Mouse (Mus musculus) kidney, embryonic 15.5 days (tissue): ENCODE data around the gene Inpp4a. TPM values are rescaled to one million over a fixed set of nuclear protein-coding genes. Genes with fewer than 3 reads are reported as not detected.

ENCODE experiments used
- ATAC-seq: fragments of 200-750 bp; cut with Nextera tagmentation; replicated peaks from 2 replicates; pipeline ENCODE4 v1.8.0; 2017; ENCODE audit warnings: moderate TSS enrichment; ENCODE audit not compliant: low FRiP score
- H3K27ac ChIP-seq: fragments of 300-500 bp; sonication (generic); 2 replicates; pipeline ENCODE4 v1.5.1; 2015; ENCODE audit warnings: mild to moderate bottlenecking, inconsistent platforms
- H3K27me3 ChIP-seq: fragments of 300-500 bp; sonication (generic); 2 replicates; pipeline ENCODE4 v1.6.1; 2015; ENCODE audit warnings: inconsistent platforms
- H3K36me3 ChIP-seq: fragments of 300-500 bp; sonication (generic); 2 replicates; pipeline ENCODE4 v1.6.1; 2015; ENCODE audit warnings: inconsistent platforms
- H3K4me1 ChIP-seq: fragments of 300-500 bp; sonication (generic); 2 replicates; pipeline ENCODE4 v1.6.1; 2015; ENCODE audit warnings: inconsistent platforms
- H3K4me2 ChIP-seq: fragments of 300-500 bp; sonication (generic); 2 replicates; pipeline ENCODE4 v1.6.1; 2015; ENCODE audit warnings: moderate library complexity, mild to moderate bottlenecking, inconsistent platforms
- H3K4me3 ChIP-seq: fragments of 300-500 bp; sonication (generic); replicated peaks from 2 replicates; pipeline ENCODE4 v1.5.1; 2015; ENCODE audit warnings: mild to moderate bottlenecking, inconsistent platforms
- H3K9ac ChIP-seq: fragments of 300-500 bp; sonication (generic); 2 replicates; pipeline ENCODE4 v1.6.1; 2015; ENCODE audit warnings: mild to moderate bottlenecking, inconsistent platforms
- H3K9me3 ChIP-seq: fragments of 300-500 bp; sonication (generic); replicated peaks from 2 replicates; pipeline ENCODE4 v1.6.1; 2016; ENCODE audit warnings: inconsistent platforms
- WGBS: fragments of 180-500 bp; shearing (Covaris S2); methylation state at CpG from one replicate; pipeline ENCODE4 v1.1.7; 2015; ENCODE audit warnings: mixed read lengths; 5-methylcytosine and 5-hydroxymethylcytosine counted together
- polyA plus RNA-seq: library from polyadenylated mRNA; unstranded; fragments of >200 nt; fragmentation: Nextera tagmentation; extraction: Ambion mirVana; gene quantifications from 2 replicates; pipeline ENCODE4 v1.2.1, GENCODE M21; 2015

Gene Inpp4a
- polyA plus RNA-seq, 1 experiment from 2014 or later, result 20.5 TPM

- no peak for ATAC-seq
- no peak overlapping the region for H3K4me2 ChIP-seq
These were observed 27.6 kb downstream of the Inpp4a start for GRCm38 (mm10) chr1:37327311-37327710.

GRCm38 (mm10) chr1:37329132-37329531 is 29.5 kb downstream of the Inpp4a start:
- WGBS, result 95% methylated on average over 3 of the region's 3 CpGs
- Histone ChIP-seq H3K4me1 (peaks cover 17% of the 10 kb centered on the region), H3K36me3 (no peaks in the 10 kb centered on the region), H3K27ac (no peak overlapping the region), H3K4me3 (no peak overlapping the region), H3K27me3 (no peaks in the 10 kb centered on the region), H3K4me2 (no peak overlapping the region), H3K9ac (no peak overlapping the region), H3K9me3 (no peaks in the 10 kb centered on the region)
- no peak for ATAC-seq

More at GRCm38 (mm10) chr1:37327311-37327710, 27.6 kb downstream of the Inpp4a start:
- H3K4me3 ChIP-seq, result no peak overlapping the region
- no peak overlapping the region for H3K27ac ChIP-seq
- H3K36me3 ChIP-seq, result no peaks in the 10 kb centered on the region
- WGBS, result 52% methylated on average over 4 of the region's 4 CpGs
- H3K4me1 ChIP-seq, result peaks cover 15% of the 10 kb centered on the region
- H3K9me3 ChIP-seq, result no peaks in the 10 kb centered on the region
- H3K9ac ChIP-seq, result no peak overlapping the region
- H3K27me3 ChIP-seq, result no peaks in the 10 kb centered on the region

GRCm38 (mm10) chr1:37329831-37330230 is 30.2 kb downstream of the Inpp4a start:
- Histone ChIP-seq H3K27ac (no peak overlapping the region), H3K27me3 (no peaks in the 10 kb centered on the region), H3K4me1 (peaks cover 15% of the 10 kb centered on the region), H3K4me3 (no peak overlapping the region), H3K4me2 (no peak overlapping the region), H3K9me3 (no peaks in the 10 kb centered on the region), H3K36me3 (no peaks in the 10 kb centered on the region), H3K9ac (no peak overlapping the region)
- 90% methylated on average over 4 of the region's 4 CpGs for WGBS
- ATAC-seq, result no peak

GRCm38 (mm10) chr1:37332756-37333155 is 33.1 kb downstream of the Inpp4a start:
- Histone ChIP-seq H3K4me2 (no peak overlapping the region), H3K4me1 (peaks cover 29% of the 10 kb centered on the region), H3K36me3 (no peaks in the 10 kb centered on the region), H3K27ac (no peak overlapping the region), H3K27me3 (no peaks in the 10 kb centered on the region), H3K9me3 (no peaks in the 10 kb centered on the region), H3K9ac (no peak overlapping the region), H3K4me3 (no peak overlapping the region)
- WGBS, result 77% methylated on average over 3 of the region's 3 CpGs
- ATAC-seq, result no peak

DNA sequence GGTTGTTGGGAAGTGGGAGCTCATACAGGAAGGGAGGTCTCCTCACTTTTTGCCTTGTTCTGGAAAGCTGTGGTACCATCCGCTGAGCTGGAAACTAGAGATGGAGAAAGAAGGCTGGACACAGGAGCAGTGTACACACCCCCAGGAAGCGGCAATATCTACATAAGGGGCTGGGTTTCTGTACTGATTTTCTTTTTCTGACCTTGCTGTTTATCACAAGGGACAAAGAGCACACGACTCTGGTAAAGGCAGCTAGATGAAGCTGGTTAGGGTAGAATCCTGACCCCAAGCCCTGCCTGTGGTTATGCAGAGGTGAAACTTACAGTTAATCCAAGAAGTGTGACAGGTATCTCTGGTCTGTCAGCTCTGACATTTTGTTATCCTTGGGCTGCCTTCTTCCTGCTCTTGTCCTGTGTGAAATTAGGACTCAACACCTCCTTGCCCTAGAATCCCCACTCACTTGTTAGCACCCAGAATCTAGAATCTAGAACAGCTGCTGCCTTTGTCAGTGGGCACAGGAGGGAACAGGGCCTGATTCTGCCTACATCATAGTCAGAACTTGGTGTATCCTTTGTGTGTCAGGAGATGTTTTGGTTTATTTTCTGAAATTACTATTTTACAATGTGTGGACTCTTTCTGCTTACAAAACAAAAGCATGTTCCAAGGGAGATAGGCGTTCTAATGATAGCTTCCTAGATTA is 34.2 kb downstream of the Inpp4a start:
- 85% methylated on average over 4 of the region's 4 CpGs for WGBS
- H3K4me2 ChIP-seq, result no peak overlapping the region
- H3K27me3 ChIP-seq, result no peaks in the 10 kb centered on the region
- no peaks in the 10 kb centered on the region for H3K9me3 ChIP-seq
- no peak for ATAC-seq
- H3K4me1 ChIP-seq, result peaks cover 29% of the 10 kb centered on the region
- no peak overlapping the region for H3K4me3 ChIP-seq
- H3K9ac ChIP-seq, result no peak overlapping the region
- no peaks in the 10 kb centered on the region for H3K36me3 ChIP-seq
- no peak overlapping the region for H3K27ac ChIP-seq

GRCm38 (mm10) chr1:37336022-37336421 is 36.4 kb downstream of the Inpp4a start:
- no peak overlapping the region for H3K4me2 ChIP-seq
- H3K9ac ChIP-seq, result no peak overlapping the region
- 42% methylated on average over 2 of the region's 2 CpGs for WGBS
- peak overlapping the region; percentile 51 for H3K27ac ChIP-seq
- H3K4me3 ChIP-seq, result no peak overlapping the region
- H3K27me3 ChIP-seq, result no peaks in the 10 kb centered on the region
- H3K9me3 ChIP-seq, result no peaks in the 10 kb centered on the region
- peaks cover 32% of the 10 kb centered on the region for H3K4me1 ChIP-seq
- ATAC-seq, result 0 out of 2 replicates have a peak, but pooled peaks have one; percentile 31
- no peaks in the 10 kb centered on the region for H3K36me3 ChIP-seq

GRCm38 (mm10) chr1:37336794-37337193 is 37.1 kb downstream of the Inpp4a start:
- peaks cover 35% of the 10 kb centered on the region for H3K4me1 ChIP-seq
- no peak overlapping the region for H3K4me2 ChIP-seq
- ATAC-seq, result 0 out of 2 replicates have a peak, but pooled peaks have one; percentile 7
- H3K9ac ChIP-seq, result no peak overlapping the region
- H3K9me3 ChIP-seq, result no peaks in the 10 kb centered on the region
- H3K36me3 ChIP-seq, result no peaks in the 10 kb centered on the region
- H3K4me3 ChIP-seq, result no peak overlapping the region
- H3K27me3 ChIP-seq, result no peaks in the 10 kb centered on the region
- peak overlapping the region; percentile 51 for H3K27ac ChIP-seq
- 17% methylated on average over 2 of the region's 2 CpGs for WGBS

GRCm38 (mm10) chr1:37337273-37337672 is 37.6 kb downstream of the Inpp4a start:
- ATAC-seq, result no peak
- Histone ChIP-seq H3K4me1 (peaks cover 39% of the 10 kb centered on the region), H3K27ac (peak overlapping the region; percentile 51; the same call in 1 of the 2 replicates), H3K9me3 (no peaks in the 10 kb centered on the region), H3K4me2 (no peak overlapping the region), H3K4me3 (no peak overlapping the region), H3K9ac (no peak overlapping the region), H3K36me3 (no peaks in the 10 kb centered on the region), H3K27me3 (no peaks in the 10 kb centered on the region)
- WGBS, result 52% methylated on average over 9 of the region's 9 CpGs

GRCm38 (mm10) chr1:37339144-37339543 is 39.5 kb downstream of the Inpp4a start:
- no peak overlapping the region for H3K4me2 ChIP-seq
- 95% methylated on average over 8 of the region's 8 CpGs for WGBS
- no peak overlapping the region for H3K9ac ChIP-seq
- peaks cover 38% of the 10 kb centered on the region for H3K4me1 ChIP-seq
- H3K27me3 ChIP-seq, result no peaks in the 10 kb centered on the region
- no peak overlapping the region for H3K4me3 ChIP-seq
- H3K36me3 ChIP-seq, result no peaks in the 10 kb centered on the region
- no peak overlapping the region for H3K27ac ChIP-seq
- H3K9me3 ChIP-seq, result no peaks in the 10 kb centered on the region
- no peak for ATAC-seq

DNA sequence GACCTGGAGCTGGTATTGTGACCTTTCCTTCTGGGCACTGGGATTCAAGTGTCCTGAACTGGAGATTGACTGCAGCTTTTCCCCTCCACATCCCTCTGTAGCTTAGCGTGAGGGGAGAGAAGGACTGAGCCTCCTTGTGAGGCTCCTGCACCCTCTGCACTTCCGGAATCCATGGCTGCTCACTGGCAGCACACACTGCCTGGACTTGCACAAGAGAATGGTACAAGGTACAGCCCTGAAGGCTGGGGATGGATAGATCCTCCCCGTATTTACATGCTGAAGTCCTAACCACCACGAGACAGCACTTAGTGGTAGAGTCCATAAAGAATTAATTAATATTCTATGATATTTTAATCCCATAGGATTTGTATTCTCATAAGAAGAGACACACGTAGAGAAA is 41.7 kb downstream of the Inpp4a start:
- H3K4me2 ChIP-seq, result no peak overlapping the region
- H3K9me3 ChIP-seq, result no peaks in the 10 kb centered on the region
- no peaks in the 10 kb centered on the region for H3K36me3 ChIP-seq
- peaks cover 36% of the 10 kb centered on the region for H3K4me1 ChIP-seq
- WGBS, result 54% methylated on average over 5 of the region's 5 CpGs
- no peak overlapping the region for H3K9ac ChIP-seq
- ATAC-seq, result no peak; the same call in 1 of the 2 replicates
- no peak overlapping the region for H3K27ac ChIP-seq
- no peaks in the 10 kb centered on the region for H3K27me3 ChIP-seq
- no peak overlapping the region for H3K4me3 ChIP-seq

DNA sequence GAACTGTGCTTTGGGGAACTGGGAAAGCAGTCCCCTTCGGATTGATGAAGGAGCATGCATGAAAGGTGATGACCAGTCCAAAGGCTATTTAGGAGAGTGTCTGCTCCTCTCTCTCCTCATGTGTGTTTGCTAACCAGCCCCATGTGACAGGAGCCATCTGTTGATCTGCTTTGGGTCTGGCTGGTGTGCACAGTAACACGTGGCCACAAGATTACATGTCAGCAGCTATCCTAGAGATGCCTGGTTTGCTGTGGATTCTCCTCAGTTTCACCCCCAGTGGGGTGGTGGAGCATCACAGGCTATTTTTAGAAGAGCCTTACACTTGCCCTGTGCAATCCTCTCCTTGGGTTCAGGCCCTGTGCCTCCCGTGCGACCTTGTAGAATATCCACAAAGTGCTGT is 42.2 kb downstream of the Inpp4a start:
- peak; percentile 66; the same call in 1 of the 2 replicates for ATAC-seq
- no peak overlapping the region for H3K9ac ChIP-seq
- no peaks in the 10 kb centered on the region for H3K9me3 ChIP-seq
- WGBS, result 52% methylated on average over 4 of the region's 4 CpGs
- H3K27ac ChIP-seq, result no peak overlapping the region
- H3K36me3 ChIP-seq, result no peaks in the 10 kb centered on the region
- H3K27me3 ChIP-seq, result no peaks in the 10 kb centered on the region
- H3K4me3 ChIP-seq, result no peak overlapping the region
- peaks cover 31% of the 10 kb centered on the region for H3K4me1 ChIP-seq
- no peak overlapping the region for H3K4me2 ChIP-seq

- 86% methylated on average over 8 of the region's 8 CpGs for WGBS
- no peak overlapping the region for H3K4me3 ChIP-seq
- no peak for ATAC-seq
- no peaks in the 10 kb centered on the region for H3K9me3 ChIP-seq
- no peak overlapping the region for H3K4me2 ChIP-seq
- H3K36me3 ChIP-seq, result no peaks in the 10 kb centered on the region
- no peaks in the 10 kb centered on the region for H3K27me3 ChIP-seq
- H3K4me1 ChIP-seq, result peaks cover 28% of the 10 kb centered on the region; the same call in 1 of the 2 replicates
- H3K27ac ChIP-seq, result no peak overlapping the region
- no peak overlapping the region for H3K9ac ChIP-seq
These were observed 42.9 kb downstream of the Inpp4a start for GRCm38 (mm10) chr1:37342524-37342923.

DNA sequence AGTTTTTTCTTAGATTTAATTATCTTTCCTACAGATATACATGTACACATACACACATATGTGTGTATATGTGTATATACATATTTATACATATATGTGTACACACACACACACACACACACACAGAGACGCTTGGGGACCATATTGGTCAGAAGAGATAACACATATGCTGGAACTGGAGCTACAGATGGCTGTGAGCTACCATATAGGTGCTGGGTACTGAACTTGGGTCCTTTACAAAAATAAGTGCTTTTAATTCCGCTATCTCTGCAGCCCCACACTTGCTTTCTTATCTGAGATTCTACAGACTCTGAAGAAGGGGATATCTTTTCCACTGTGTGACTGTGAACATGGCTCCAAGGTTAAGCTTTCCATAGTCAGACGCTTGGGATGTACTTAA is 43.6 kb downstream of the Inpp4a start:
- 89% methylated on average over 3 of the region's 3 CpGs for WGBS
- no peak overlapping the region for H3K9ac ChIP-seq
- H3K4me3 ChIP-seq, result no peak overlapping the region
- H3K27me3 ChIP-seq, result no peaks in the 10 kb centered on the region
- no peak for ATAC-seq
- H3K27ac ChIP-seq, result no peak overlapping the region
- H3K4me1 ChIP-seq, result peaks cover 28% of the 10 kb centered on the region; the same call in 1 of the 2 replicates
- H3K4me2 ChIP-seq, result no peak overlapping the region
- H3K9me3 ChIP-seq, result no peaks in the 10 kb centered on the region
- no peaks in the 10 kb centered on the region for H3K36me3 ChIP-seq
